Mouse (Mus musculus): Measurements from ENCODE around the gene Prrt3.

The Prrt3 gene

GRCm38 (mm10) chr6:113501388-113502084 is at the start of gene Prrt3:
Prrt3 (minus strand) TSS chr6:113501931.
- DNase-seq: peak; percentile 87

- DNase-seq: no peak
Observed at GRCm38 (mm10) chr6:113543906-113544481, 42.3 kb upstream of the Prrt3 start.

DNA sequence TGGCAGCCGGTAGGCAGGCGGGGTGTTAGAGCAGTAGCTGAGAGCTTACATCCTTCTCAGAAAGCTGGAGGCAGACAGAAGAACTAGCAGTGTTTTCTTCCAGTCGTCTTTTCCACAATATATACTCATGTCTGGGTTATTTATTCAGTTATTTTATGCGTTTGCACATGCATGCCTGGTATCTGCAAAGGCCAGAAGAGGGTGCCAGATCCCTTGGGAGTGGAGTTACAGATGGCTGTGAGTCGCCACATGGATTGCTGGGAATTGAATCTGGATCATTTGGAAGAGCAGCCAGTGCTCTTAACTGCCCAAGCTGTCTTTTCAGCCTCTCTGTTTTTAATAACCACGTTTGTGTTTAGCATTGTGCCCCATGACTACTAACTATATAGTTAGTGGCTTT is 39.9 kb upstream of the Prrt3 start:
- DNase-seq: no peak

DNA sequence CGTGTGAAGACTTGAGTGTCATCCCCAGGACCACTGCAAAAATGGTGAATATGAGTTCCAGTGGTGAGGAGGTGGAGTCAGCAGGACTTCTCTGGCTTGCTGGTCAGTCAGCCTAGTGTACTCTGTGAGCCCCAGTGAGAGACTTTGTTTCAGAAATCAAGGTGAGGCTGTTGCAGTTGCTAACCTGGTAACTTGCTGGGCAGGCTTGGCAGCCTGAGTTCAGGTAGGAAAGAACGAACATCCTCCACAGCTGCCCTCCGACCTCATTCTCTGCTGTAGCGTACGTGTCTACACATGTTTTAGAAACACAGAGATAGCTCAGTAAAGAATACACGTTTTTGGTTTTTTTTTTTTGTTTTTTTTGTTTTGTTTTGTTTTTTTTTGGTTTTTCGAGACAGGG is 33.2 kb upstream of the Prrt3 start:
- DNase-seq: no peak

GRCm38 (mm10) chr6:113531840-113532404 is 30.2 kb upstream of the Prrt3 start:
- DNase-seq: no peak

GRCm38 (mm10) chr6:113530932-113531839 is 29.5 kb upstream of the Prrt3 start, which contains the start of the genes Emc3 and Fancd2:
Emc3 (minus strand) TSS chr6:113531652.
Fancd2 (plus strand) TSS chr6:113531682.
- DNase-seq: peak; percentile 88

- DNase-seq: no peak
Observed at GRCm38 (mm10) chr6:113523420-113523819, 21.7 kb upstream of the Prrt3 start.

DNA sequence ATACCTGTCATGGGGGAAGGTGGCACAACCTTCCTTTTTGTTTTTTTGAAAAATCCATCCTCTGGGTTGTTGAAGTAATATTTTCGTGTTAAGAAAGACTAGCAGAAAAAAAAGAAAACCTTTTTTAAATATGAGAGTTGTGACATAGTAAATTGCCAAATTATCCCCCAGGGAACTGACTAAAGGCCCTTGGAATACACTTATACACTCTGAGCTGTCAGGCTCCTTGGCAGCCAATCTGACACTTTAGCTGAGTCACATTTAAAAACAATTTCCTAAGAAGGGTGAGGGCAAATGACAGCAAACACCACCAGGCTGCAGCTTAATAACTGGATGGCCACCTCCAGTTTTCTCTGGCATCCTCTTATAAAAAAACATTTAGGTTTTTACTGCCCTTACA is 20.6 kb upstream of the Prrt3 start:
- DNase-seq: no peak

GRCm38 (mm10) chr6:113517434-113518080 is 15.8 kb upstream of the Prrt3 start:
- DNase-seq: no peak

- no peak for DNase-seq
Observed at GRCm38 (mm10) chr6:113514600-113514999, 12.9 kb upstream of the Prrt3 start.

- no peak for DNase-seq
Observed at GRCm38 (mm10) chr6:113513944-113514343, 12.2 kb upstream of the Prrt3 start.

DNA sequence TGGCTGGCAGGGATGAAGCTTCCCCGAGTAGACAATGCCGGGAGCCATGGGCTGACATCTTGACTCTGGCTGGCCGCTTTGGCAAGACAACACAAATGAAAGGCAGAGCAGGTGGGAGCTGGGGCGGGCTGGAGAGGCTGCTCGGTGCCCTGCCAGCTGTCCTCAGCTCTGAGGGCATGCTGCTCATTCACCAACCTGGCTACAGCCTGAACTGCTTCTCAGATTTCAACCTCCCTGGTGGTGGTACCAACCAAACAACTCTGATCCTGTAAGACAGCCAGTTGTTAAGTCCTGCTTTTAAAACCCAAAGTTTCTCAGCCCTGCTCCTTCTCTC is 7.2 kb upstream of the Prrt3 start:
- peak; percentile 89 for DNase-seq

GRCm38 (mm10) chr6:113508272-113508946 is 6.7 kb upstream of the Prrt3 start:
- peak; percentile 57 for DNase-seq

DNA sequence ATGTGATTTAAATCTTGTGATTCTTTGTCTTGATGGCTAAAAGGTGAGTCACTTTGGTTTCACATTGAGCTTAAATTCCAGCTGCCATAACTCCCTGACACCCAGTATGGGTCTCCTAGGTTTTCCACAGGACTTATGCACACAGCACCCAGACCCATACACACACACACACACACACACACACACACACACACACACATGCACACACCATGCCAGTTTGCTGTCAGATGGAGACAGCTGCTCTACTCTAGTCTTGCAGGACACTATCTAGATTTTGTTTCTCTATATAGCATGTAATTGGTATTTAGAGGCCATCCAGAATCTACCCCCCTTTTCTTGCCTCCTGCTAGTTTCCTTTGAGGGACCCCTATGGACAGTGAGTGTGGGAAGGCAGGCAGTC is 5.4 kb upstream of the Prrt3 start:
- DNase-seq: no peak

- DNase-seq: no peak
Observed at GRCm38 (mm10) chr6:113505689-113506088, 4.0 kb upstream of the Prrt3 start.

- no peak for DNase-seq
Observed at GRCm38 (mm10) chr6:113502801-113503200, 1.1 kb upstream of the Prrt3 start.

- DNase-seq: no peak
Observed at GRCm38 (mm10) chr6:113499346-113499745, 2.4 kb downstream of the Prrt3 start.

DNA sequence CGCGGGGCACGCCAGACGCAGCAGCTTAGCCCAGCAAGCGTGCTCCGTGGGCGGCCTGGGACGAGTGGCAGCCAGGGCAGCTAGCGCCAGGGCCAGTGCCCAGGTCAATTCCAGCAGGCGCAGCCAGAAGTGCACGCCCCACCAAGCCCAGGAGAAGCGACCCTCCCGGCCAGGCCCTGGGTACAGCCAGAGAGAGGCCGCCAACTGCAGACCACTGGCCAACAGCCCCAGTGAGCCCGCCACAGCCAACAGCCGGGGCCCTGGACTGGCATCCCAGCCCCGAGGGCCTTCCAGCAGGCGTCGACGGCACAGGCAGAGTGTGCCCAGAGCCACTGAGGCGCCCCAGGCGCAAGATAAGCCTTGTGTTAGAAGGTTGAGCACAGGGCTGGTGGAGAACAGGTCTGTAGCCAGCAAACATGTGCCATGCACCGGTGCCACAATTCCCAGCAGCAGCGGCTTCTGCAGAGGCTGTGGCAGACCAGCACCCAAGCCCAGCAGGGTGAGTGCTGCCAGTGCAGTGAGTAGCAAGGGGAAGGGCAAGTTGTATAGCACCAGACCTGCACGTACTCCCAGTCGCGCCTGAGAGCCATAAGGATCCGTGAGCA is 6.6 kb downstream of the Prrt3 start:
- DNase-seq: no peak

DNA sequence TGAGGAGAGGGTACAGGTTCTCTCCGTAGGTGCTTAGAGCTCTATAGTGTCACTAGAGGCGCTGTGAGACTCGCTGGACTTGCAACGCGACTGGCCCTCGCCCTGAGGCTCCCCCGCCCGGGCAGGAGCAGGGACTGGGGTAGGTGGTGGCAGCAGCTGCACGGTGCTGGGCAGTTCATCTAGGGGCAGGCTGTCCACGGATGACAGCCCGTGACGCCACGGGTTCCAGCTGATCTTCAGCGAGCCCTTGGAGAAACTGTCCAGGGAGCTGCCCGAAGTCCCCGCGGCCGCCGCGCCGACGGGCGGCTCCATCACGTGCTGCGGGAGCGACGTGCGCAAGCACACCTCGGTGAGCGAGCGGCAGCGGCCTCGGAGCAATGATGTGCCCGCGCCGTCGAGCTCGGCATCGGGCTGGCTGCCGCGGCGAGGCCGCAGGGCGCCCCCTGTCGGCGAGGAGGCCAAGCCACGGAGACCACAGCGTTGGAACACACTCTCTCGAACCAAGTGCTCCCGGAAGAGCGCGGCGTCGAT is 7.4 kb downstream of the Prrt3 start:
- no peak for DNase-seq

DNA sequence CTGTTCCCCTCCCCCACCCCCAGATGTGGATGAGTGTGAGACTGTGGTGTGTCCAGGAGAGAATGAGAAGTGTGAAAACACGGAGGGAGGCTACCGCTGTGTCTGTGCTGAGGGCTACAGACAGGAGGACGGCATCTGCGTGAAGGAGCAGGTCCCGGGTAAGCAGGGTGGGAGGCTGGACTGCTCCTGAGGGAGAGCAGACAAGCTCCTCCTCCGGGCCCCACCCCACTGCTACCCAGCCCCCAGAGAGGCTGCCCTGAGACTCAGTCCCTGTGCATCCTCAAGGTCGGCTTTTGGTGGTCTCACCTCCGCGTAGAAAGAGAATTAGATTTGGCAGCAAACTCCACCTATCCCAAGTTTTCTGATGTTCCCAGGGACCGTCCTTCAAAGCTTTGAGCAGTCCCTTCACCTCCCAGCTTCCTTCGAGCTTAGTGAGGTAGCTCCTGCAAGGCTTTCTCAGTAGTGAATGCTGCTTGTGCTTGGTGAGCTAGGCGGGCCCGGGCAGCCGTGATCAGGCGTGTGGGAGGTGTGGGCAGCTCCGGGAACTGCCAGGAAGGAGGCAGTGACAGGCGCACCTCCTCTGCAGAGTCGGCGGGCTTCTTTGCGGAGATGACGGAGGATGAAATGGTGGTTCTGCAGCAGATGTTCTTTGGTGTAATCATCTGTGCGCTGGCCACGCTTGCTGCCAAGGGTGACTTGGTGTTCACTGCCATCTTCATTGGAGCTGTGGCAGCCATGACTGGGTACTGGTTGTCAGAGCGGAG is 9.4 kb downstream of the Prrt3 start:
- no peak for DNase-seq

GRCm38 (mm10) chr6:113489410-113489809 is 12.3 kb downstream of the Prrt3 start:
- DNase-seq: no peak

All from cerebellum, adult 9-11 months (tissue).